In genomic region chr2:155356971-155357591, GRCm38 (mm10) we compare ENCODE assay signal across 8 mouse cellular contexts. TPM values are rescaled to one million over a fixed set of nuclear protein-coding genes. Genes with fewer than 3 reads are reported as not detected.
A peak's percentile ranks its signal among the peaks of the same experiment; 100 is the strongest.
DNase-seq lines count a peak whose midpoint lies in the region; ATAC-seq lines count a peak whose summit lies in the region.

TSS of gene Pigu (minus strand) at chr2:155357430.

- WGBS in heart, embryonic 10.5 days, result under 1% methylated on average over 38 of the region's 38 CpGs
- under 1% methylated on average over 38 of the region's 38 CpGs for WGBS in kidney, embryonic 15.5 days

- H3K36me3 ChIP-seq in heart, embryonic 10.5 days, result no peaks in the 10 kb centered on the region
- no peaks in the 10 kb centered on the region for H3K36me3 ChIP-seq in kidney, embryonic 15.5 days

- H3K4me2 ChIP-seq in kidney, embryonic 15.5 days, result peak within 1 kb of the TSS; percentile 81

- H3K4me1 ChIP-seq in heart, embryonic 10.5 days, result peaks cover 9% of the 10 kb centered on the region; the same call in 1 of the 2 replicates
- H3K4me1 ChIP-seq in kidney, embryonic 15.5 days, result peaks cover 13% of the 10 kb centered on the region

- peak; percentile 90 to 92 for DNase-seq in B cell, adult 2 months
- DNase-seq in brain, adult 2 months (ENCODE audit: low read depth, low spot score), result peak; percentile 100
- peak; percentile 98 for DNase-seq in heart, embryonic 10.5 days (ENCODE audit: low spot score)
- peak; percentile 93 for DNase-seq in liver
- peak; percentile 89 to 93 for DNase-seq in spleen, postnatal 4 days (ENCODE audit: low spot score in 2 of 2)

- no peaks in the 10 kb centered on the region for H3K27me3 ChIP-seq in heart, embryonic 10.5 days (ENCODE audit: insufficient read depth, poor library complexity, severe bottlenecking)
- H3K27me3 ChIP-seq in kidney, embryonic 15.5 days, result no peaks in the 10 kb centered on the region

- peak within 1 kb of the TSS; percentile 65 for H3K9ac ChIP-seq in kidney, embryonic 15.5 days

- ATAC-seq in erythroblast, adult 5-6 weeks (replicated peaks; ENCODE audit: low FRiP score, poor library complexity, severe bottlenecking), result peak; percentile 99
- peak; percentile 99 for ATAC-seq in kidney, embryonic 15.5 days (replicated peaks; ENCODE audit: low FRiP score)
- peak; percentile 100 for ATAC-seq in monocyte, adult 5-6 weeks (replicated peaks; ENCODE audit: insufficient number of reproducible peaks, low FRiP score, low TSS enrichment, poor library complexity, severe bottlenecking)

- H3K9me3 ChIP-seq in heart, embryonic 10.5 days, result no peaks in the 10 kb centered on the region
- no peaks in the 10 kb centered on the region for H3K9me3 ChIP-seq in kidney, embryonic 15.5 days (replicated peaks)

- peak within 1 kb of the TSS; percentile 91 for H3K27ac ChIP-seq in heart, embryonic 10.5 days
- peak within 1 kb of the TSS; percentile 85 for H3K27ac ChIP-seq in kidney, embryonic 15.5 days

- H3K4me3 ChIP-seq in heart, embryonic 10.5 days, result peak within 1 kb of the TSS; percentile 89
- H3K4me3 ChIP-seq in kidney, embryonic 15.5 days (replicated peaks), result peak within 1 kb of the TSS; percentile 66

RNA-seq across cellular contexts. Expression of gene Pigu, which starts in this region (rescaled TPM):
- 9.4 and 17.6 TPM in 2 replicates for total RNA-seq in erythroblast, adult 5-6 weeks (2015; ENCODE audit: low replicate concordance)
- 5.6 TPM in 2 replicates for total RNA-seq in erythroblast, adult 5-6 weeks (2017; ENCODE audit: low replicate concordance)
- polyA plus RNA-seq in heart, embryonic 10.5 days (2016; fragmentation: Nextera tagmentation; extraction: Ambion mirVana), result 60.3 and 61.2 TPM in 2 replicates
- polyA plus RNA-seq in kidney, embryonic 15.5 days (2015; fragmentation: Nextera tagmentation; extraction: Ambion mirVana), result 59.1 and 62.7 TPM in 2 replicates
- total RNA-seq in monocyte, adult 5-6 weeks (2017), result 11.6 to 23.2 TPM (median 12.3 TPM) in 3 replicates

Comparison
In these comparisons a context has a peak if more than half of its experiments do, and no peak if none do; other contexts are left out.
1. Peak in every context shown above with its lines: DNase-seq, ATAC-seq, H3K4me3 ChIP-seq and H3K27ac ChIP-seq.